Mouse (Mus musculus) neural tube, embryonic 13.5 days (tissue): ENCODE measurements at regions not wholly inside any gene's neighbourhood (a gene's known extent, or its start where the extent isn't known, plus 50 kb on each side); places are given as distances from the start of the nearest gene placed in this dataset.
A peak's percentile ranks its signal among the peaks of the same experiment; 100 is the strongest.

Experiments
- ATAC-seq: fragments of 200-750 bp; cut with Nextera tagmentation; 2 replicates; pipeline ENCODE4 v1.8.0; 2017; ENCODE audit warnings: low read depth, mild to moderate bottlenecking, moderate TSS enrichment, moderate library complexity
- H3K27ac ChIP-seq: fragments of 300-500 bp; sonication (generic); replicated peaks from 2 replicates; pipeline ENCODE4 v1.5.1; 2015; ENCODE audit warnings: moderate library complexity, mild to moderate bottlenecking, inconsistent platforms
- H3K27me3 ChIP-seq: fragments of 300-500 bp; sonication (generic); 2 replicates; pipeline ENCODE4 v1.6.1; 2015; ENCODE audit warnings: mild to moderate bottlenecking, inconsistent platforms
- H3K36me3 ChIP-seq: fragments of 300-500 bp; sonication (generic); 2 replicates; pipeline ENCODE4 v1.6.1; 2015; ENCODE audit warnings: mild to moderate bottlenecking, inconsistent platforms
- H3K4me1 ChIP-seq: fragments of 300-500 bp; sonication (generic); replicated peaks from 2 replicates; pipeline ENCODE4 v1.6.1; 2015; ENCODE audit warnings: inconsistent platforms
- H3K4me2 ChIP-seq: fragments of 300-500 bp; sonication (generic); 2 replicates; pipeline ENCODE4 v1.6.1; 2015; ENCODE audit warnings: inconsistent platforms, mild to moderate bottlenecking, moderate library complexity
- H3K4me3 ChIP-seq: fragments of 300-500 bp; sonication (generic); 2 replicates; pipeline ENCODE4 v1.5.1; 2015; ENCODE audit warnings: mild to moderate bottlenecking, inconsistent platforms
- H3K9ac ChIP-seq: fragments of 300-500 bp; sonication (generic); 2 replicates; pipeline ENCODE4 v1.6.1; 2015; ENCODE audit warnings: moderate library complexity, mild to moderate bottlenecking, inconsistent platforms
- H3K9me3 ChIP-seq: fragments of 300-500 bp; sonication (generic); 2 replicates; pipeline ENCODE4 v1.6.1; 2016; ENCODE audit warnings: inconsistent platforms
- WGBS: fragments of 180-500 bp; shearing (Covaris S2); methylation state at CpG from one replicate; pipeline ENCODE4 v1.1.7; 2015; 5-methylcytosine and 5-hydroxymethylcytosine counted together

DNA sequence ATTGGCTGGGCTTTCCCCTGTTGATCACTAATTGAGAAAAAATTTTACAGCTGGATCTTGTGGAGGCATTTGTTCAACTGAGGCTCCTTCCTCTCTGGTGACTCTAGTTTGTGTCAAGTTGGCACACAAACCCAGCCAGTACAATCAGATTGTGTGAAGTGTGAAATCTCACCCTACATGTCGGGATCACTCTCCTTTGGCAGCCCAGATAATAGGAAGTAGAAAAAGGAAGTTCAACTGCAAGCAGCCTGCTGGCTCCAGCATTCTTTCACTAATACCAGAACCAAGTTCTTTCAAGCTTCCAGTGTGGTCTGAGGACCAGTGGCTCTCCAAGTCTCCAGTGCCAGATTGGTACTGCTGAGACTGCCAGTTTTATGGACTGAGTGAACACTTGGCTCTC lies 2195.2 kb upstream of the Gm7489 start:
- 89% methylated on average over 1 of the region's 1 CpGs for WGBS
- H3K4me1 ChIP-seq = no peaks in the 10 kb centered on the region
- ATAC-seq = no peak
- no peaks in the 10 kb centered on the region for H3K36me3 ChIP-seq
- no peak overlapping the region for H3K9ac ChIP-seq
- H3K4me3 ChIP-seq = no peak overlapping the region
- no peaks in the 10 kb centered on the region for H3K27me3 ChIP-seq
- H3K9me3 ChIP-seq = no peaks in the 10 kb centered on the region
- no peak overlapping the region for H3K27ac ChIP-seq
- H3K4me2 ChIP-seq = no peak overlapping the region

- Histone ChIP-seq H3K4me1 (no peaks in the 10 kb centered on the region), H3K9ac (no peak overlapping the region), H3K4me2 (no peak overlapping the region), H3K9me3 (no peaks in the 10 kb centered on the region), H3K27me3 (no peaks in the 10 kb centered on the region), H3K27ac (no peak overlapping the region), H3K4me3 (no peak overlapping the region), H3K36me3 (no peaks in the 10 kb centered on the region)
- WGBS = 91% methylated on average over 4 of the region's 4 CpGs
- no peak for ATAC-seq
These were observed 2192.0 kb upstream of the Gm7489 start for GRCm38 (mm10) chr15:51692671-51693070.

GRCm38 (mm10) chr15:51696344-51697016 lies 2188.2 kb upstream of the Gm7489 start:
- Histone ChIP-seq H3K4me2 (no peak overlapping the region), H3K27ac (no peak overlapping the region), H3K9me3 (no peaks in the 10 kb centered on the region), H3K4me3 (no peak overlapping the region), H3K36me3 (no peaks in the 10 kb centered on the region), H3K27me3 (no peaks in the 10 kb centered on the region), H3K9ac (no peak overlapping the region), H3K4me1 (no peaks in the 10 kb centered on the region)
- 56% methylated on average over 11 of the region's 11 CpGs for WGBS
- 0 out of 2 replicates have a peak, but pooled peaks have one; percentile 36 for ATAC-seq

DNA sequence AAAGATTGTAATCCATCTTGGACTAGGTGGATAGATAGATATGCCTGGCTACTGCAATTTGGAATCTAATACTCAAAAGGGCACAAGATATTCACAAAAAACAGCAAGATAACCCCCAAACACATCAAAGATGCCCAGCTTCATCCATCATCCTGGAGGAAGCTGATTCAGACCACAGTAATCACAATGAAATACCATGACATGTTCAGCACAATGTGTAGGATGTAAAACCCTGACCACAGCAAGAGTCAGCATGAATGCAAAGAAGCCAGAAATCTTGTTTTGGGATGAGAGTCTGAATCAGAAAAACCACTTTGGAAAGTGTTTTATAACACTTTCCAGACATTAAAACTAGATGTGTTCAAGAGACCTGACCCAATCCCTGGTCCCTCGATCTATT lies 2180.5 kb upstream of the Gm7489 start:
- H3K9me3 ChIP-seq = no peaks in the 10 kb centered on the region
- no peaks in the 10 kb centered on the region for H3K4me1 ChIP-seq
- H3K4me2 ChIP-seq = no peak overlapping the region
- H3K27ac ChIP-seq = no peak overlapping the region
- no peaks in the 10 kb centered on the region for H3K27me3 ChIP-seq
- WGBS = 96% methylated on average over 1 of the region's 1 CpGs
- no peak overlapping the region for H3K9ac ChIP-seq
- no peak for ATAC-seq
- no peak overlapping the region for H3K4me3 ChIP-seq
- H3K36me3 ChIP-seq = no peaks in the 10 kb centered on the region

GRCm38 (mm10) chr15:51709871-51710655 lies 2174.6 kb upstream of the Gm7489 start:
- peak overlapping the region; percentile 77 for H3K27ac ChIP-seq
- H3K4me3 ChIP-seq = no peak overlapping the region
- H3K4me1 ChIP-seq = peaks cover 15% of the 10 kb centered on the region
- H3K9ac ChIP-seq = no peak overlapping the region
- ATAC-seq = peak; percentile 95
- WGBS = 29% methylated on average over 13 of the region's 13 CpGs
- no peaks in the 10 kb centered on the region for H3K9me3 ChIP-seq
- no peak overlapping the region for H3K4me2 ChIP-seq
- H3K27me3 ChIP-seq = no peaks in the 10 kb centered on the region
- H3K36me3 ChIP-seq = no peaks in the 10 kb centered on the region

- Histone ChIP-seq H3K9me3 (no peaks in the 10 kb centered on the region), H3K9ac (no peak overlapping the region), H3K4me3 (no peak overlapping the region), H3K27me3 (no peaks in the 10 kb centered on the region), H3K4me2 (no peak overlapping the region), H3K27ac (no peak overlapping the region), H3K4me1 (peaks cover 7% of the 10 kb centered on the region), H3K36me3 (no peaks in the 10 kb centered on the region)
- 19% methylated on average over 9 of the region's 9 CpGs for WGBS
- ATAC-seq = peak; percentile 63; the same call in 1 of the 2 replicates
These were observed 2163.8 kb upstream of the Gm7489 start for GRCm38 (mm10) chr15:51720873-51721308.

DNA sequence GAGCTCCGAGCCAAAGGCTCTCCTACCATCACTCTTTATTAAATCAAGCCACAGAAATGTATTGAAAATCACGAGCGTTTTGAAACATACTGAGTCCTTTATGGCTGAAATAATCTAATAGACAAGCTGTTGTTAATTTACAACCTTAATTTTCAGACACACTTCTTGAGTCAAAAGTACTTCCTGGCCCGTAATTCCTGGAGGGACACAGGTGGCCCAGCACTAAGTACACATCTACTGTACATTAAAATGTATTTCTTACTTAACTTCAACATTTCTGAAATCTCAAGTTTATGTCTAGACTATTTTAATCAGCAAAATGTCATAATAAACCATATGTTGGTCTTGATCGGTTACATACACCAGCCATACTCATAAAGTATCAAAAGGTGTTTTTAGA lies 2163.3 kb upstream of the Gm7489 start:
- ATAC-seq = no peak
- Histone ChIP-seq H3K4me3 (no peak overlapping the region), H3K9me3 (no peaks in the 10 kb centered on the region), H3K27ac (no peak overlapping the region), H3K36me3 (no peaks in the 10 kb centered on the region), H3K27me3 (no peaks in the 10 kb centered on the region), H3K9ac (no peak overlapping the region), H3K4me1 (peaks cover 7% of the 10 kb centered on the region), H3K4me2 (no peak overlapping the region)
- 65% methylated on average over 5 of the region's 5 CpGs for WGBS

GRCm38 (mm10) chr15:51724127-51724526 lies 2160.6 kb upstream of the Gm7489 start:
- peaks cover 7% of the 10 kb centered on the region for H3K4me1 ChIP-seq
- no peaks in the 10 kb centered on the region for H3K27me3 ChIP-seq
- no peak overlapping the region for H3K9ac ChIP-seq
- no peaks in the 10 kb centered on the region for H3K9me3 ChIP-seq
- H3K27ac ChIP-seq = no peak overlapping the region
- H3K4me3 ChIP-seq = no peak overlapping the region
- 76% methylated on average over 7 of the region's 7 CpGs for WGBS
- no peaks in the 10 kb centered on the region for H3K36me3 ChIP-seq
- ATAC-seq = no peak
- H3K4me2 ChIP-seq = no peak overlapping the region

GRCm38 (mm10) chr15:51725457-51725856 lies 2159.2 kb upstream of the Gm7489 start:
- 85% methylated on average over 3 of the region's 3 CpGs for WGBS
- ATAC-seq = no peak
- H3K27me3 ChIP-seq = no peaks in the 10 kb centered on the region
- H3K27ac ChIP-seq = no peak overlapping the region
- no peak overlapping the region for H3K4me2 ChIP-seq
- no peak overlapping the region for H3K9ac ChIP-seq
- H3K4me1 ChIP-seq = peaks cover 7% of the 10 kb centered on the region
- H3K4me3 ChIP-seq = no peak overlapping the region
- H3K36me3 ChIP-seq = no peaks in the 10 kb centered on the region
- no peaks in the 10 kb centered on the region for H3K9me3 ChIP-seq

DNA sequence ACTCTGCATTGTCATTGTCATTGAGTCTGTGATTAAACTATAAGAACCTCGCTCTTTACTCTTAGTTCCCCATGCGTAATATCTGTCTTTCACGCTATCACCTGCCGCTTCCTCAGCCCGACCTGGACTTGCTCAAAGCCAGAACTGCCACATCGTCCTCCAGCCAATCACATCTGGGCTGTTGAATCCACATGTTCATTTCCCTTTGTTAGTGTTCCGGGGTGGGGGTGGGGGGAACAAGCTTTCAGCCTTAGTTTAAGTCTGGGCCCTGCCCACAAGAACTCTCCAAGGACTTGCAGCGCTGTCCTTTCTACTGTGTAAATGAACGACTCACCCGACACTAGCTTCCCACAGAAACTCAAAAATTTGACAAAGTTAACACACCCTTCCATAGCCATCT lies 2154.6 kb upstream of the Gm7489 start:
- ATAC-seq = no peak
- Histone ChIP-seq H3K36me3 (no peaks in the 10 kb centered on the region), H3K4me2 (no peak overlapping the region), H3K4me1 (no peaks in the 10 kb centered on the region), H3K4me3 (no peak overlapping the region), H3K27ac (no peak overlapping the region), H3K9me3 (no peaks in the 10 kb centered on the region), H3K27me3 (no peaks in the 10 kb centered on the region), H3K9ac (no peak overlapping the region)
- WGBS = 85% methylated on average over 10 of the region's 10 CpGs

DNA sequence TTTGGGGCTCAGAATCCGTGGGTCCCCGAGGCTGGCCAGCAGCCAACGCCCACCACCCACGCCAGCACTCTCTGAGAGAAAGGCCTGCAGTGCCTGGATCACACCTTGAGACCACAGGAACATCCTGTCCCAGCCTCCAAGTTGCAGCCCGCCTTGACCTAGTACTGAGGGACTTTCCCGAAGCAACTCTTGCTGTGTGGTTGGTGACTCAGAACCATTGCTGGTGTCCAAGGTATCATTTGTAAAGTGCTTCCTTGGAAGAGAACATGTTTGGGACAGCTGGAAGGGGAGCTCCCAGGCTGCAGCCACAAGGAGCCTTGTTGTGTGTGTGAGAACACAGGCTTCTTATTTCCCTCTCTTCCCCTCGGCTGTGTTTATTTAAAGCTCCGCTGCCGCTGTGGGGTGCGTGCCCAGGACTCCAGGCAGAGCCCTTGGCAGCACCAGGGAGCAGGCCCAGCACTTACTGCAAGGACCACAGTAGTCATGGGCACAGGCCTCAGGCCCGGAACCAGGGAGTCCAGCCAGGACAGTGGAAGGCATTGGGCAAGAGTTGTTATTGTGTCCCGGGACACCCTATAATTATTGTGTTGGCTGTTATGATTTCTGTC lies 2153.8 kb upstream of the Gm7489 start:
- Histone ChIP-seq H3K4me3 (no peak overlapping the region), H3K27ac (no peak overlapping the region), H3K36me3 (no peaks in the 10 kb centered on the region), H3K9ac (no peak overlapping the region), H3K4me1 (no peaks in the 10 kb centered on the region), H3K9me3 (no peaks in the 10 kb centered on the region), H3K27me3 (no peaks in the 10 kb centered on the region), H3K4me2 (no peak overlapping the region)
- ATAC-seq = no peak
- 83% methylated on average over 12 of the region's 12 CpGs for WGBS

DNA sequence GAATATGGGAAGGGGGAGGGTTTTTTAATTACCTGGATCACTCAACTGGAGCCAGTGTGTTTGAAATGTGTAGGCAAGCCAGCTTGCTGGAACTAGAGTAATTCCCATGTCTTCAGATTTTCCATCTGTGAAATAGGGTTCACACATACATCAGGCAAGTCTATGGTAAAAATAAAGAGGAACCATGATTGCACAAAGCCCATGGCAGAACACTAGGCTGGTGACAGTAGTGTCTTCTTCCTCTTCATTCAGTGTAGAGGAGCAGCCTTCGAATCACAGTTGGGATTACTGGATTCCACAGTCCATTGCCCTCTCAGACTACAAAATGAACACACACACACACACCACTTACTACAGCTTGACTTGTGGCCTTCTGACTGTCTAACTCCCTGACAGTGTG lies 2150.5 kb upstream of the Gm7489 start:
- 92% methylated on average over 1 of the region's 1 CpGs for WGBS
- Histone ChIP-seq H3K4me1 (no peaks in the 10 kb centered on the region), H3K4me2 (no peak overlapping the region), H3K4me3 (no peak overlapping the region), H3K36me3 (no peaks in the 10 kb centered on the region), H3K9me3 (no peaks in the 10 kb centered on the region), H3K9ac (no peak overlapping the region), H3K27ac (no peak overlapping the region), H3K27me3 (no peaks in the 10 kb centered on the region)
- ATAC-seq = no peak
